Mouse (Mus musculus): ENCODE results near the gene Cdc27.

- TF ChIP-seq CTCF (IDR thresholded peaks at IDR 0.05), result no peak
- TF ChIP-seq EP300 (IDR thresholded peaks at IDR 0.05), result no peak
These were observed 2.9 kb downstream of the Cdc27 start for GRCm38 (mm10) chr11:104547502-104547901.

Measured in lung, postnatal 0 days (tissue).